In genomic region chr6:34187273-34187863, GRCm38 (mm10) we compare ENCODE assay signal across 22 mouse cellular contexts. TPM values are rescaled to one million over a fixed set of nuclear protein-coding genes. Genes with fewer than 3 reads are reported as not detected.
DNase-seq lines count a peak whose midpoint lies in the region; ATAC-seq and TF ChIP-seq lines count a peak whose summit lies in the region.
"Had no signal": no experiment of that assay in that cellular context is flagged by ENCODE, and none has a peak within 500 bp of the region (broad histone marks: within the 10 kb centered on the region; RNA-seq: fewer than 3 reads in every experiment).

No protein-coding gene starts in this region.

- H3K36me3 ChIP-seq in lung, embryonic 16.5 days (ENCODE audit: control insufficient read depth, insufficient read depth, low read length) = no peaks in the 10 kb centered on the region
- H3K36me3 ChIP-seq in ES-E14 (ENCODE audit: control insufficient read depth, insufficient read depth, low read length, poor library complexity, severe bottlenecking) = no peaks in the 10 kb centered on the region
- no peaks in the 10 kb centered on the region for H3K36me3 ChIP-seq in midbrain, embryonic 13.5 days
- H3K36me3 ChIP-seq: embryonic facial prominence, embryonic 13.5 days; heart, embryonic 12.5 days; hindbrain, embryonic 15.5 days; liver, embryonic 13.5 days had no signal

- TF ChIP-seq CTCF in lung, adult 2 months (IDR thresholded peaks at IDR 0.05; ENCODE audit: insufficient read depth, low read length) = no peak
- TF ChIP-seq CTCF in brain, embryonic 14.5 days (IDR thresholded peaks at IDR 0.05; ENCODE audit: borderline replicate concordance, extremely low read depth, insufficient read depth, insufficient read length) = no peak

- ATAC-seq in lung, embryonic 16.5 days (ENCODE audit: low read depth) = 0 out of 2 replicates have a peak, but pooled peaks have one; percentile 17
- ATAC-seq in midbrain, embryonic 13.5 days = peak; percentile 50; the same call in 1 of the 2 replicates
- ATAC-seq: forebrain, embryonic 16.5 days; intestine, embryonic 16.5 days had no signal

- H3K4me3 ChIP-seq in lung, embryonic 16.5 days (ENCODE audit: low read length) = no peak overlapping the region
- H3K4me3 ChIP-seq in lung, adult 2 months (replicated peaks; ENCODE audit: extremely low read depth, low read depth, low read length) = no peak overlapping the region
- H3K4me3 ChIP-seq in ES-E14 (ENCODE audit: insufficient read depth in 1 of 2, low read depth in 1 of 2, low read length in 2 of 2, poor library complexity in 1 of 2, severe bottlenecking in 1 of 2) = no peak overlapping the region
- H3K4me3 ChIP-seq in midbrain, embryonic 13.5 days (replicated peaks) = no peak overlapping the region
- H3K4me3 ChIP-seq: embryonic facial prominence, embryonic 13.5 days; heart, embryonic 12.5 days; hindbrain, embryonic 15.5 days; layer of hippocampus, adult 2 months; liver, embryonic 13.5 days; megakaryocyte, embryonic 14.5 days had no signal

- DNase-seq in lung, adult 2 months = no peak
- peak; percentile 67 for DNase-seq in ES-E14 (ENCODE audit: low read depth, low spot score)
- DNase-seq in brain, embryonic 14.5 days (ENCODE audit: low read depth) = peak; percentile 50
- no peak for DNase-seq in urinary bladder, postnatal 14 days (ENCODE audit: low spot score)
- DNase-seq in layer of hippocampus, adult 9-11 months = no peak
- no peak for DNase-seq in thymus, postnatal 4 days
- DNase-seq: cerebellum, adult 11-12 months; cerebellum, postnatal 10 days; layer of hippocampus, postnatal 36 days; liver, embryonic 13.5 days; right cerebral cortex, adult 18-20 months had no signal

- no peak for TF ChIP-seq POLR2A in lung, adult 2 months (IDR thresholded peaks at IDR 0.05; ENCODE audit: borderline replicate concordance, extremely low read depth, low read depth, low read length)
- no peak for TF ChIP-seq POLR2A in brain, embryonic 14.5 days (IDR thresholded peaks at IDR 0.05; ENCODE audit: borderline replicate concordance, extremely low read depth, insufficient read depth, insufficient read length, poor library complexity, severe bottlenecking)

- no peak overlapping the region for H3K4me2 ChIP-seq in lung, embryonic 16.5 days (ENCODE audit: low read depth, low read length)
- no peak overlapping the region for H3K4me2 ChIP-seq in midbrain, embryonic 13.5 days (replicated peaks)
- H3K4me2 ChIP-seq: embryonic facial prominence, embryonic 13.5 days; heart, embryonic 12.5 days; hindbrain, embryonic 15.5 days; liver, embryonic 13.5 days; lung, embryonic 14.5 days had no signal

- H3K9me3 ChIP-seq in lung, embryonic 16.5 days (ENCODE audit: control insufficient read depth, low read length) = no peaks in the 10 kb centered on the region
- no peaks in the 10 kb centered on the region for H3K9me3 ChIP-seq in ES-E14 (ENCODE audit: control insufficient read depth, insufficient read depth, low read depth, low read length)
- no peaks in the 10 kb centered on the region for H3K9me3 ChIP-seq in midbrain, embryonic 13.5 days
- H3K9me3 ChIP-seq: embryonic facial prominence, embryonic 13.5 days; heart, embryonic 12.5 days; hindbrain, embryonic 15.5 days; liver, embryonic 13.5 days had no signal

- no peaks in the 10 kb centered on the region for H3K4me1 ChIP-seq in lung, embryonic 16.5 days (replicated peaks; ENCODE audit: control insufficient read depth, insufficient read depth, low read length)
- H3K4me1 ChIP-seq in lung, adult 2 months (ENCODE audit: control insufficient read depth, insufficient read depth, low read length) = no peaks in the 10 kb centered on the region
- H3K4me1 ChIP-seq in ES-E14 (ENCODE audit: control insufficient read depth in 2 of 2, insufficient read depth in 2 of 2, low read length in 2 of 2, poor library complexity in 1 of 2) = peaks cover 11 to 12% of the 10 kb centered on the region in 2 experiments; a peak in 3 of 4 replicates
- H3K4me1 ChIP-seq in midbrain, embryonic 13.5 days (replicated peaks) = 0 out of 2 replicates have a peak, but pooled peaks cover 3% of the 10 kb centered on the region
- H3K4me1 ChIP-seq: embryonic facial prominence, embryonic 13.5 days; hindbrain, embryonic 15.5 days had no signal

- 45% methylated on average over 2 of the region's 2 CpGs for WGBS in lung, embryonic 16.5 days
- 58% methylated on average over 2 of the region's 2 CpGs for WGBS in lung, adult 2 months
- 9% methylated on average over 2 of the region's 2 CpGs for WGBS in midbrain, embryonic 13.5 days

- in situ Hi-C loops in ES-E14 (cut with MboI; ENCODE audit: low sequenced_read_pairs in 2 of 2, unreplicated experiment in 2 of 2) = no loop called here

- H3K9ac ChIP-seq in lung, embryonic 16.5 days (ENCODE audit: low read length) = no peak overlapping the region
- no peak overlapping the region for H3K9ac ChIP-seq in ES-E14 (ENCODE audit: insufficient read depth, low read depth, low read length, poor library complexity, severe bottlenecking)
- no peak overlapping the region for H3K9ac ChIP-seq in midbrain, embryonic 13.5 days (replicated peaks)
- H3K9ac ChIP-seq: embryonic facial prominence, embryonic 13.5 days; heart, embryonic 12.5 days; hindbrain, embryonic 15.5 days; liver, embryonic 13.5 days; lung, embryonic 14.5 days had no signal

- H3K27me3 ChIP-seq in lung, embryonic 16.5 days (ENCODE audit: control insufficient read depth, insufficient read depth, low read depth, low read length) = no peaks in the 10 kb centered on the region
- no peaks in the 10 kb centered on the region for H3K27me3 ChIP-seq in midbrain, embryonic 13.5 days
- H3K27me3 ChIP-seq: embryonic facial prominence, embryonic 13.5 days; heart, embryonic 12.5 days; hindbrain, embryonic 15.5 days; liver, embryonic 13.5 days had no signal

- no peak overlapping the region for H3K27ac ChIP-seq in lung, embryonic 16.5 days (ENCODE audit: low read length)
- peak overlapping the region; percentile 68 for H3K27ac ChIP-seq in ES-E14 (ENCODE audit: insufficient read depth, low read depth, low read length, poor library complexity, severe bottlenecking)
- H3K27ac ChIP-seq in midbrain, embryonic 13.5 days = no peak overlapping the region
- H3K27ac ChIP-seq: embryonic facial prominence, embryonic 13.5 days; hindbrain, embryonic 15.5 days; layer of hippocampus, adult 2 months; liver, embryonic 13.5 days; stomach, postnatal 0 days had no signal

TF ChIP-seq in ES-E14, 5 proteins besides CTCF, POLR2A, EP300 and RAD21:
- no peak for TF ChIP-seq MAFK (IDR thresholded peaks at IDR 0.05; ENCODE audit: insufficient read depth, low read depth, low read length)
- no peak for TF ChIP-seq HCFC1 (IDR thresholded peaks at IDR 0.05; ENCODE audit: borderline replicate concordance, insufficient read depth, low read length)
- no peak for TF ChIP-seq CHD2 (IDR thresholded peaks at IDR 0.05; ENCODE audit: low read depth, low read length)
- TF ChIP-seq ZNF384 (IDR thresholded peaks at IDR 0.05; ENCODE audit: low read depth, low read length) = no peak
- TF ChIP-seq ZC3H11A (IDR thresholded peaks at IDR 0.05; ENCODE audit: borderline replicate concordance, low read depth, low read length) = no peak

RNA-seq across cellular contexts. Expression of gene Slc35b4, which starts 10.5 kb away (rescaled TPM):
- polyA plus RNA-seq in lung, embryonic 16.5 days (2015; fragmentation: Nextera tagmentation; extraction: Ambion mirVana) = 58.7 and 60.1 TPM in 2 replicates
- polyA plus RNA-seq in lung, adult 2 months (2012; rRNA removed) = 13.9 and 21.1 TPM in 2 replicates
- 27.4 and 28.1 TPM in 2 replicates for total RNA-seq in ES-E14 (2012; rRNA removed)
- 39.9 and 40.8 TPM in 2 replicates for polyA plus RNA-seq in brain, embryonic 14.5 days (2012; rRNA removed)
- polyA plus RNA-seq in midbrain, embryonic 13.5 days (2015; fragmentation: Nextera tagmentation; extraction: Ambion mirVana) = 39.3 and 42.3 TPM in 2 replicates

Comparison
In these comparisons a context has a peak if more than half of its experiments do, and no peak if none do; other contexts are left out.
1. DNase-seq: peak in ES-E14 (single experiment) and brain, embryonic 14.5 days (single experiment); none in lung, adult 2 months (single experiment), urinary bladder, postnatal 14 days (single experiment), layer of hippocampus, adult 9-11 months (single experiment) and thymus, postnatal 4 days (single experiment).